Mouse (Mus musculus) C2C12 (cell line): ENCODE measurements around the gene Taf9.

Experiments used
- CEBPB ChIP-seq: IDR thresholded peaks from one replicate; pipeline ENCODE4 v1.6.1; 2011; ENCODE audit warnings: low read depth, mild to moderate bottlenecking, control low read depth, moderate library complexity
- CTCF ChIP-seq: IDR thresholded peaks from one replicate; pipeline ENCODE4 v1.5.1; 2011; ENCODE audit not compliant: control insufficient read depth, insufficient read depth, insufficient read length
- MYOD1 ChIP-seq: IDR thresholded peaks from one replicate; pipeline ENCODE4 v1.6.1; 2011; ENCODE audit warnings: low read depth; ENCODE audit not compliant: control insufficient read depth, insufficient read length
- USF1 ChIP-seq: IDR thresholded peaks from one replicate; pipeline ENCODE4 v1.6.1; 2011; ENCODE audit warnings: low read depth, mild to moderate bottlenecking, control low read depth, moderate library complexity

- no peak for TF ChIP-seq CTCF
- TF ChIP-seq MYOD1: no peak
- TF ChIP-seq USF1: no peak
- TF ChIP-seq CEBPB: no peak
These were observed 45.5 kb upstream of the Taf9 start for GRCm38 (mm10) chr13:100605845-100606244.
